Mouse (Mus musculus): Measurements from ENCODE around the gene Sh2d7.

DNA sequence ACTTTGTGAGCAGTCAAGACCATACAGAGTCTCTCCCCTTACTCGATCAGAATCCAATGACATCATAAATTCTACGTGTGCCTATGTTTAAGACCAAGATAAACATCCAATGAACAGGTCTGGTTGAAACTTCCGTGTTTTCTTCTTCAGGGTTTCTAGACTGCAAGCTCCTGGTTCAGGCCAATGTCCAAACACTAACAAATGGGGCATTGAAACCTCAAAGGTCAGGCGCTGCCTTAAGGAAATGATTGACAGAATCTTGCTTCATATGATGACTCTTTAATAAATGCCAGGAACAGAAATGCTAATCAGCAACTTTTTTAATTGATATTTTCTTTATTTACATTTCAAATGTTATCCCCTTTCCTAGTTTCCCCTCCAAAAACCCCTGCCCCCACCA lies 18.5 kb upstream of the Sh2d7 start:
- TF ChIP-seq POLR2A (IDR thresholded peaks at IDR 0.05; ENCODE audit: borderline replicate concordance, extremely low read depth, low read depth, low read length) = no peak
- TF ChIP-seq CTCF (IDR thresholded peaks at IDR 0.05; ENCODE audit: insufficient read depth, low read length) = no peak

All from lung, adult 2 months (tissue).